Mouse (Mus musculus) kidney, embryonic 15.5 days (tissue): Measurements from ENCODE around the gene Ndufs7. TPM values are rescaled to one million over a fixed set of nuclear protein-coding genes. Genes with fewer than 3 reads are reported as not detected.

Experiments
- ATAC-seq: fragments of 200-750 bp; cut with Nextera tagmentation; replicated peaks from 2 replicates; pipeline ENCODE4 v1.8.0; 2017; ENCODE audit warnings: moderate TSS enrichment; ENCODE audit not compliant: low FRiP score
- H3K27ac ChIP-seq: fragments of 300-500 bp; sonication (generic); 2 replicates; pipeline ENCODE4 v1.5.1; 2015; ENCODE audit warnings: mild to moderate bottlenecking, inconsistent platforms
- H3K27me3 ChIP-seq: fragments of 300-500 bp; sonication (generic); 2 replicates; pipeline ENCODE4 v1.6.1; 2015; ENCODE audit warnings: inconsistent platforms
- H3K36me3 ChIP-seq: fragments of 300-500 bp; sonication (generic); 2 replicates; pipeline ENCODE4 v1.6.1; 2015; ENCODE audit warnings: inconsistent platforms
- H3K4me1 ChIP-seq: fragments of 300-500 bp; sonication (generic); 2 replicates; pipeline ENCODE4 v1.6.1; 2015; ENCODE audit warnings: inconsistent platforms
- H3K4me2 ChIP-seq: fragments of 300-500 bp; sonication (generic); 2 replicates; pipeline ENCODE4 v1.6.1; 2015; ENCODE audit warnings: moderate library complexity, mild to moderate bottlenecking, inconsistent platforms
- H3K4me3 ChIP-seq: fragments of 300-500 bp; sonication (generic); replicated peaks from 2 replicates; pipeline ENCODE4 v1.5.1; 2015; ENCODE audit warnings: mild to moderate bottlenecking, inconsistent platforms
- H3K9ac ChIP-seq: fragments of 300-500 bp; sonication (generic); 2 replicates; pipeline ENCODE4 v1.6.1; 2015; ENCODE audit warnings: mild to moderate bottlenecking, inconsistent platforms
- H3K9me3 ChIP-seq: fragments of 300-500 bp; sonication (generic); replicated peaks from 2 replicates; pipeline ENCODE4 v1.6.1; 2016; ENCODE audit warnings: inconsistent platforms
- WGBS: fragments of 180-500 bp; shearing (Covaris S2); methylation state at CpG from one replicate; pipeline ENCODE4 v1.1.7; 2015; ENCODE audit warnings: mixed read lengths; 5-methylcytosine and 5-hydroxymethylcytosine counted together
- polyA plus RNA-seq: library from polyadenylated mRNA; unstranded; fragments of >200 nt; fragmentation: Nextera tagmentation; extraction: Ambion mirVana; gene quantifications from 2 replicates; pipeline ENCODE4 v1.2.1, GENCODE M21; 2015

Gene Ndufs7
- polyA plus RNA-seq, 1 experiment from 2014 or later: 376 TPM

GRCm38 (mm10) chr10:80270099-80270498 lies 21.2 kb downstream of the Ndufs7 start:
- no peak overlapping the region for H3K4me2 ChIP-seq
- 93% methylated on average over 2 of the region's 2 CpGs for WGBS
- H3K27me3 ChIP-seq: no peaks in the 10 kb centered on the region
- no peaks in the 10 kb centered on the region for H3K9me3 ChIP-seq
- 0 out of 2 replicates have a peak overlapping the region, but pooled peaks have one; percentile 34 for H3K27ac ChIP-seq
- H3K4me1 ChIP-seq: peaks cover 66% of the 10 kb centered on the region
- H3K36me3 ChIP-seq: peaks cover 66% of the 10 kb centered on the region
- no peak overlapping the region for H3K9ac ChIP-seq
- no peak for ATAC-seq
- no peak overlapping the region for H3K4me3 ChIP-seq

- no peaks in the 10 kb centered on the region for H3K27me3 ChIP-seq
- 0 out of 2 replicates have a peak overlapping the region, but pooled peaks have one; percentile 34 for H3K27ac ChIP-seq
- H3K9ac ChIP-seq: no peak overlapping the region
- no peak overlapping the region for H3K4me2 ChIP-seq
- 78% methylated on average over 6 of the region's 6 CpGs for WGBS
- H3K36me3 ChIP-seq: peaks cover 72% of the 10 kb centered on the region
- no peak for ATAC-seq
- no peaks in the 10 kb centered on the region for H3K9me3 ChIP-seq
- peaks cover 63% of the 10 kb centered on the region for H3K4me1 ChIP-seq
- H3K4me3 ChIP-seq: no peak overlapping the region
Observed at GRCm38 (mm10) chr10:80270734-80271181, 21.8 kb downstream of the Ndufs7 start.

- ATAC-seq: no peak
Observed at GRCm38 (mm10) chr10:80271186-80271843, 22.4 kb downstream of the Ndufs7 start.

GRCm38 (mm10) chr10:80271870-80272585 lies 23.1 kb downstream of the Ndufs7 start:
- Histone ChIP-seq H3K9ac (no peak overlapping the region), H3K4me2 (no peak overlapping the region), H3K4me1 (peaks cover 50% of the 10 kb centered on the region), H3K9me3 (no peaks in the 10 kb centered on the region), H3K27ac (no peak overlapping the region), H3K27me3 (no peaks in the 10 kb centered on the region), H3K4me3 (no peak overlapping the region), H3K36me3 (peaks cover 83% of the 10 kb centered on the region)
- ATAC-seq: no peak
- 87% methylated on average over 8 of the region's 8 CpGs for WGBS

More at GRCm38 (mm10) chr10:80271186-80271843, 22.4 kb downstream of the Ndufs7 start:
- Histone ChIP-seq H3K4me3 (no peak overlapping the region), H3K27me3 (no peaks in the 10 kb centered on the region), H3K4me2 (no peak overlapping the region), H3K9me3 (no peaks in the 10 kb centered on the region), H3K4me1 (peaks cover 57% of the 10 kb centered on the region), H3K9ac (no peak overlapping the region), H3K27ac (no peak overlapping the region), H3K36me3 (peaks cover 78% of the 10 kb centered on the region)
- WGBS: 82% methylated on average over 5 of the region's 5 CpGs

GRCm38 (mm10) chr10:80273847-80274246 lies 24.9 kb downstream of the Ndufs7 start:
- no peak for ATAC-seq
- no peak overlapping the region for H3K27ac ChIP-seq
- peaks cover 87% of the 10 kb centered on the region for H3K36me3 ChIP-seq
- no peaks in the 10 kb centered on the region for H3K27me3 ChIP-seq
- peaks cover 34% of the 10 kb centered on the region for H3K4me1 ChIP-seq
- no peak overlapping the region for H3K4me3 ChIP-seq
- WGBS: 92% methylated on average over 3 of the region's 3 CpGs
- H3K9me3 ChIP-seq: no peaks in the 10 kb centered on the region
- H3K4me2 ChIP-seq: no peak overlapping the region
- no peak overlapping the region for H3K9ac ChIP-seq

GRCm38 (mm10) chr10:80276238-80276637 lies 27.3 kb downstream of the Ndufs7 start:
- no peak overlapping the region for H3K27ac ChIP-seq
- no peaks in the 10 kb centered on the region for H3K9me3 ChIP-seq
- peaks cover 91% of the 10 kb centered on the region for H3K36me3 ChIP-seq
- ATAC-seq: no peak
- H3K27me3 ChIP-seq: no peaks in the 10 kb centered on the region
- 85% methylated on average over 5 of the region's 5 CpGs for WGBS
- H3K4me2 ChIP-seq: no peak overlapping the region
- H3K9ac ChIP-seq: no peak overlapping the region
- peaks cover 26% of the 10 kb centered on the region for H3K4me1 ChIP-seq
- H3K4me3 ChIP-seq: no peak overlapping the region

- no peaks in the 10 kb centered on the region for H3K9me3 ChIP-seq
- no peaks in the 10 kb centered on the region for H3K27me3 ChIP-seq
- 85% methylated on average over 9 of the region's 9 CpGs for WGBS
- peaks cover 26% of the 10 kb centered on the region for H3K4me1 ChIP-seq
- H3K27ac ChIP-seq: no peak overlapping the region
- no peak for ATAC-seq
- no peak overlapping the region for H3K4me2 ChIP-seq
- H3K36me3 ChIP-seq: peaks cover 99% of the 10 kb centered on the region
- H3K9ac ChIP-seq: no peak overlapping the region
- H3K4me3 ChIP-seq: no peak overlapping the region
Observed at GRCm38 (mm10) chr10:80278390-80278789, 29.5 kb downstream of the Ndufs7 start.

GRCm38 (mm10) chr10:80279273-80279672 lies 30.4 kb downstream of the Ndufs7 start:
- H3K9ac ChIP-seq: no peak overlapping the region
- no peak overlapping the region for H3K27ac ChIP-seq
- no peak overlapping the region for H3K4me3 ChIP-seq
- H3K4me2 ChIP-seq: no peak overlapping the region
- WGBS: 84% methylated on average over 12 of the region's 12 CpGs
- peaks cover 21% of the 10 kb centered on the region for H3K4me1 ChIP-seq
- peaks cover 99% of the 10 kb centered on the region for H3K36me3 ChIP-seq
- no peak for ATAC-seq
- no peaks in the 10 kb centered on the region for H3K27me3 ChIP-seq
- no peaks in the 10 kb centered on the region for H3K9me3 ChIP-seq

GRCm38 (mm10) chr10:80281304-80281703 lies 32.4 kb downstream of the Ndufs7 start:
- peak; percentile 55 for ATAC-seq
- WGBS: 67% methylated on average over 7 of the region's 7 CpGs

GRCm38 (mm10) chr10:80281921-80282371 lies 33.0 kb downstream of the Ndufs7 start:
- H3K27ac ChIP-seq: peak overlapping the region; percentile 81
- H3K9ac ChIP-seq: no peak overlapping the region
- WGBS: 74% methylated on average over 8 of the region's 8 CpGs
- ATAC-seq: peak; percentile 53
- H3K4me1 ChIP-seq: peaks cover 27% of the 10 kb centered on the region
- H3K27me3 ChIP-seq: no peaks in the 10 kb centered on the region
- H3K9me3 ChIP-seq: no peaks in the 10 kb centered on the region
- H3K4me3 ChIP-seq: no peak overlapping the region
- no peak overlapping the region for H3K4me2 ChIP-seq
- peaks cover 97% of the 10 kb centered on the region for H3K36me3 ChIP-seq

More at GRCm38 (mm10) chr10:80281304-80281703, 32.4 kb downstream of the Ndufs7 start:
- H3K27ac ChIP-seq: peak overlapping the region; percentile 81
- no peak overlapping the region for H3K4me2 ChIP-seq
- H3K4me1 ChIP-seq: peaks cover 27% of the 10 kb centered on the region
- peaks cover 97% of the 10 kb centered on the region for H3K36me3 ChIP-seq
- no peak overlapping the region for H3K4me3 ChIP-seq
- H3K27me3 ChIP-seq: no peaks in the 10 kb centered on the region
- H3K9me3 ChIP-seq: no peaks in the 10 kb centered on the region
- H3K9ac ChIP-seq: no peak overlapping the region

- Histone ChIP-seq H3K4me2 (no peak overlapping the region), H3K4me1 (peaks cover 27% of the 10 kb centered on the region), H3K9me3 (no peaks in the 10 kb centered on the region), H3K27me3 (no peaks in the 10 kb centered on the region), H3K9ac (no peak overlapping the region), H3K4me3 (no peak overlapping the region), H3K36me3 (peaks cover 96% of the 10 kb centered on the region), H3K27ac (peak overlapping the region; percentile 81)
- ATAC-seq: no peak
- WGBS: 87% methylated on average over 20 of the region's 20 CpGs
Observed at GRCm38 (mm10) chr10:80282481-80283441, 33.8 kb downstream of the Ndufs7 start.
